Mouse (Mus musculus) thymus, adult 2 months (tissue): ENCODE measurements around the gene Nabp2.

Experiments
- CTCF ChIP-seq: fragments of 200-500 bp; IDR thresholded peaks from 2 replicates; pipeline ENCODE4 v1.5.1; 2012; ENCODE audit warnings: mild to moderate bottlenecking, control low read depth, low read length, moderate library complexity, borderline replicate concordance; ENCODE audit not compliant: control insufficient read depth, poor library complexity, insufficient read depth; ENCODE audit errors: extremely low read depth
- POLR2A ChIP-seq: fragments of 200-500 bp; IDR thresholded peaks from 2 replicates; pipeline ENCODE4 v1.6.1; 2012; ENCODE audit warnings: mild to moderate bottlenecking, low read length, control low read depth, moderate library complexity; ENCODE audit not compliant: control insufficient read depth, poor library complexity, insufficient read depth; ENCODE audit errors: extremely low read depth

DNA sequence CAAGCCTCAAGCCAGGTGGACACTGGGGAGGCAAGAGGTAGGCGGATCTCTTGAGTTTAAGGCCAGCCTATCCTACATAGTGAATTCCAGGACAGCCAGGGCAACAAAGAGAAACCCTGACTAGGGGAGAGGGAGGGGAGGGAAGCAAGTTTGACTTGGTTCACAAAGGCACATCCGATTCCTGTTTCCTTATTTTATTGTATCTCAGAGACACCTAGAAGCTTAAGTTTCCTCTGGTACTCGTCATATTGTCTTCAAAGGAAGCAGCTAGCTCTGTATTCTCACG, 789 bp downstream of the Nabp2 start:
- TF ChIP-seq CTCF = no peak
- TF ChIP-seq POLR2A = no peak
